Mouse (Mus musculus): ENCODE measurements at regions not wholly inside any gene's neighbourhood (a gene's known extent, or its start where the extent isn't known, plus 50 kb on each side); places are given as distances from the start of the nearest gene placed in this dataset.

DNA sequence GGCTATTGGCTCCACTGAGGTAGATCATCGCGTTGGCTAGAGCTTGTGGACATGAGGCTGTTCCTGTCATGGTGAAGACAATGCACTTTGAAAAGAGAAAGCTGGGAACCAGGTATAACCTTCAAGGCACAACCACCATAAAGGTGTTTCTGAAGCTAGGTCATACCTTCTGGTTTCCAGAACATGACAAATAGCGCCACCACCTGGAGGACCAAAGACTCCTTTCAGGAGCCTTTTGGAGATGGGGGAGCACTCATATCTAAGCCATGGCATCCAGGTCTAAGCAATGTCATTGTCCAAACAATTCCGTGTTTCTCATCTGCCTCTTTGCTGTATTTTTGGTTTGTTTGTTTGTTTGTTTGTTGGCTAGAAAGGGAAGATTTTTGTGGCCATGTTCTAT lies 113.7 kb upstream of the Lsm14a start:
- DNase-seq (ENCODE audit: low read depth, low spot score) = no peak

DNA sequence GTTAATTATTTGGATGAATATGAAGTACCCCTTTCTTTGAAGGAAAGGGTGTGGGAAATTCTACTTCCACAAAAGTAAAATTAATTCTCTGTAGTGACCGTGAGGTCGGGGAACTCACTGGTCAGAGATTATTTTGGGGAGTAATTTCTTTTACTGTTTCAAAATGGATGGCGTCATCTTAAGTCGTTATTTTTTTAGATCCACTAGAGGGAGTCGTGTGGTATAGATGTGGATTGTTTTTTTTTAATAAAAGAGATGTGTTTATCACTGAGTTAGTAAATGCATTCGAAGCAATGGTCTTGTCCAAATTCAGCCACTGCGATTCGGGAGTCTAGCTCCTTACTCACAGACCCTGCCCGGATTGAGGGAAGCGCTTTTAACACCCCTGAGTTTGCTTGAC lies 100.8 kb upstream of the Lsm14a start:
- no peak for DNase-seq (ENCODE audit: low read depth, low spot score)

DNA sequence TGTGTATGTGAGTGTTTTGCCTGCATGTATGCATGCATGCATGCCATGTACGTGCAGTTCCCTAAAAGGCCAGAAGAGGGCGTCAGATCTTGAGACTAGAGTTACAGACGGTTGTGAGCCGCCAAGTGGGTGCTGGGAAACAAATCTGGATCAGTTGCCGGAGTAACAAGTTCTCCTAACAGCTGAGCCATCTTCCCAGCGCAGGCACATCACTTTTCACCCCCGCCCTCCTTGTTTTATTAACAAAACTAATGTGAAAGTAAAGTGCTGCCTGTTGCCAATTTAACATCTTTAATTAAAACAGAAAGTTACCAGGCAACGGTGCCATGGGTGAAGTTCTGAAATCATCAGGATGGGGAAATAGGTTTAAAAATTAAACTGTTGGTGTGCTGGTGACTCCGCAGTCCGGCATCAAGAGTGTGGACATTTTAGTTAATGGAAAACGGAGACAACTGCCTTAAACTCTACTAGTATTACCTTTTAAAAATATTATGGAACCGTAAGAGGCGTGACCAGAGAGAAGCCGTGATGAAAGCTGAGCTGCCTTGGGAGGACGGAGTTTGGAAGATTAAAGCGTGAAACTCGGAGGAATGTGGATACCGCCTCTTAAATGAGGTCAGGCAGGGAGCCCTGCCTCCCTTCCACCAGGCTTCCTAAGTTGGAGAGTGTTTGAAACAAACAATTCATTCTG lies 91.9 kb upstream of the Lsm14a start:
- DNase-seq (ENCODE audit: low read depth, low spot score) = peak; percentile 29

DNA sequence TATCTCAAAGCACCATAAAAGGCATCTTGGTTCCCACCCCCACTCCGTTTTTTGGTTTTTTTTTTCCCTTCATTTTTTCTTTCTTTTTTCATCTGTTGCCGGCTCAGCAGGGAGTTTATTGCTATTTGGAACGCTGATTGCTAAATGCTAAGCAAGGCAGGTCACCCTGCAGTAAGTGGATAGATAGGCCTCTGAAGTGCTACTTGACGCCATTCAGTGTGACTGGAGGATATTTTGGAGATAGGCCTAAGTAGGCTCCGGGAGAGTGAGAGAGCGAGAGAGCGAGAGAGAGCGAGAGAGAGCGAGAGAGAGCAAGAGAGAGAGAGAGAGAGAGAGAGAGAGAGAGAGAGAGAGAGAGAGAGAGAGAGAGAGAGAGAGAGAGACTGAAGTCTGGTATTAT lies 90.3 kb upstream of the Lsm14a start:
- DNase-seq (ENCODE audit: low read depth, low spot score) = no peak

DNA sequence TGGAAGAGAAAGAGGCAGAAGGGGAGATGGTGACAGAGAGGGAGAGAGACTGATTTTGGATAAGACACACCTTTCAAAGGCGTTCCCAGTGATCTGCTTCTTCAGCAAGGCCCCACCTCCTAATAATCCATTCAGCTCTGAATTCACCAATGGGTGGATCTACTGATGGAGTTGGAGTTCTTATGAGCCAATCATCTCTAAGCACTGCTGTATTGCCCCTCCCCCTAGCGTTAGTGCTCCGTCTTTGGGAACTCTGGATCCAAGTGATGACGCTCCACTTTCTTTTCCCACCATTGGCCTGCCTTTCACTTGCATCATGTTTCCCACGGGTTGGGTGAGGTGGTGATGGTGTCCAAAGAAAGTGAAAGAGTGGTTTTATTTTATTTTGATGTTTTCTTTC lies 87.7 kb upstream of the Lsm14a start:
- no peak for DNase-seq (ENCODE audit: low read depth, low spot score)

DNA sequence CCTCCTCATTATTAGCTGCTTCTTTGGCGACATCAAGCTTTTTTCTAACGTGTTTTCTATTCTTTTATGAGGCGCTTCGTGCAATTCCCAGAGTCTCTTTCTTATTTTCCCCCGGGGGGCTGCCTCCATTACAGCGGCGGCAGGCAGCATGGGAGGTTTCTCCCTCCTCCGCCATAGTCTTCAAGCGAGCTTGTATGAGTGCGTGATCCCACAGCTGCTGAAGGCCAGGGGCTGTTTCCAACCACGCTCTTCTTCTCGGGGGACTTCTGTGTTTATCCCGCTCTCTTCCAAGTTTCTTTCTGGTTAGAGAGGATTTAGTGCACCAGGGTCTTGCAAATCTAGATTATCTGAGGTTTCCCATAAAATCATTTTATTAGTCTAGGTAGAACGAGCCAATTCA lies 77.9 kb upstream of the Lsm14a start:
- no peak for DNase-seq (ENCODE audit: low read depth, low spot score)

DNA sequence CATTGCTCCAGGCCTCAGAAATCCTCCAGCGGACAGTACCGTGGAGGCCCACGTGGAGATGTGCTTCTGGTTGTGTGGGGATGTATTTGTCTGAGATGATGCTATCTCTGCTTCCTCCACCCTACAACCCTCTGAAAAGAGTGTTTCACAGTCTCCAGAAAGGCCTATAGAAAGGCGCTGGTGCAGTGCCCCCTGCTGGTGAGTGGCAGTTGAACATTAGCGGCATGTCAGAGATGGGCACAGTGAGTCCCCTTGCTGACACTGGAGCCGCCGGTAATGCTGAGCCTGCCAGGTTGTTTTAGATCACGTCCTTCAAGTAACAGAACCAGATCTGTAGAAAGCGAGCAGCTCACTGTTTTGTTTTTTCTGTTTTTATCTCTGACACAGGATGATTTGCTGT lies 69.0 kb upstream of the Lsm14a start:
- DNase-seq (ENCODE audit: low read depth, low spot score) = peak; percentile 47

DNA sequence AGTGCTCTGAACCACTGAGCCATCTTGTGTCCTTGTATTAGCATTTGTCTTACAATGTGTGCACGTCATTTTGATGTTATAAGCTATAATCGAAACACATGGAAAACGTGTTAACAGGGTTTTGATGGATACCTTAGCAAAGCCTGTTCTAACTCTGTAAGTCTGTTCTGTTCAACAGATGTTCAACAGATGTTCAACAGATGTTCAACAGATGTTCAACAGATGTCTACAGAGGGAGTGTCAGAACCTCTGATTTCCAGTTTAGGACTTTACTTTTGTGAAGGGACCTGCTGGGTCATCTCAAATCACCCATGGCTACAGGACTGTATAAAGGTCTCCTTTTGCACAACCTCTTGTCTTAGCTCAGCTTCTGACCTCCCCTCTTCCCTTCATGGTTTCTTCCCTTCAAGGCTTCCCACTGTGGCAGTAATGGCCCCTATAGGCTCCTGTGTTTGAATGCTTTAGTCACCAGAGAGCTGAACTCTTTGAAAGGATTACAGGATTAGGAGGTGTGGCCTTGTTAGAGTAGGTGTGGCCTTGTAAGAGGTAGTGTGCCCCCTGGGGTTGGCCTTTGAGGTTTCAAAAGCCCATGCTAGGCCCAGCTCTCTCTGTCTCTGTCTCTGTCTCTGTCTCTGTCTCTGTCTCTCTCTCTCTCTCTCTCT lies 66.8 kb upstream of the Lsm14a start:
- DNase-seq (ENCODE audit: low read depth, low spot score) = peak; percentile 39

DNA sequence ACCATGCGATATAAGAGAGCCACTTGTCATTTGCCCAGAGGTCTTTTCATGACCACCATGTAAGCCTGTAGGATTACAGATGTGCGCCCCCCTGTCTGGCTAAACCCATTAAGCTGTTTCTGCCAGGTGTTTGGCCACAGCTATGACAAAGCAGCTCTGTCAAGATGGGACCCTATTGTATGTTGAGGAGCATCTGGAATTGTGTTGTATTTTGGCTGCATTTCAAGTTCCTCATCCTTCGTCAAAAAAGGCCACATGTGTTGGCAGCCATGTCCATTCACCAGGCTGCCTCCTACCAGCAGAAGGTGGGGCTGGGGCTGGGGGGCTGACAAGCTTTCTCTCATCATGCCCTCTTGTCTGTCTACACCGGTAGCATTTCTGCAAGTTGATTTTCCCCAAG lies 65.7 kb upstream of the Lsm14a start:
- no peak for DNase-seq (ENCODE audit: low read depth, low spot score)

DNA sequence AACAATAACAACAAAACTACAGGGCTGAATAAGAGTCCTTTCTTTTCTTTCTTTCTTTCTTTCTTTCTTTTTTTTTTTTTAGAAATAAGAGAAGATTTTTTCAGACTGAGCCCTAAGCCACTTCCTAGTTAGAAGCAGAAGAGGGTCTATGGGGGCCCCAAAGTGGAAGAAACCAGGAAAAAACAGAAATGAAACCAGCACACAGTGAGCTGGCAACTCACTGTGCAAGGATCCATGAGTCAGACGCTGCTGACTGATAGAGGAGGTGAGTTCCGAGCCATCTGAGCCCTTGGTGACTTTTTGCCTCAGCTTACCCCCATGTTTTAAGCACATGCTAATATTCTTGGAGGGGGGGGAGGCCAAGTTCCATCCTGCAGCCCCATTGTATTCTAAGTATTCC lies 55.2 kb upstream of the Lsm14a start:
- DNase-seq (ENCODE audit: low read depth, low spot score) = no peak

DNA sequence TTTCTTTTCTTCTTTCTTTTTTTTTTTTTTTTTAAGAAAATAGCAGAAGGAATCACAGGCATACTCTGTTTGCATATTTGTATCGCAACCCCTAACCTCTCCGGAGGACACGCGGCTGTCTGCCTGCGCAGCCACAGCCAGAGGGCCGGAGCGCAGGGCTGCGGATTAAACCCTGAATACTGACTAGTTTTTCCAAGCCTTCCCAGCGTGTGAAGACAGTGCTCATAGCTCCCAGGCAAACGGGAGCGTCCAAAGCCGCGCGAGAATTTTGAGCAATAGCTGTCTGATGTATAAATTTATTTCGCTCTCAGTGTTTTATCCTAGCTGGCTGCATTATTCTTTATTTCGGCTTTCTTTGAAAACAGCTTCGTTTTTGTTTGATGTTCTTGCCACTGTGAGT lies 51.1 kb upstream of the Lsm14a start:
- no peak for DNase-seq (ENCODE audit: low read depth, low spot score)

All from WW6 (cell line).